Mouse (Mus musculus): ENCODE results near the gene Ankdd1b. TPM values are rescaled to one million over a fixed set of nuclear protein-coding genes. Genes with fewer than 3 reads are reported as not detected.

Gene Ankdd1b
- polyA plus RNA-seq, 1 experiment from 2014 or later = not detected

GRCm38 (mm10) chr13:96496630-96497029 lies 25.6 kb upstream of the Ankdd1b start:
- Histone ChIP-seq H3K9me3 (replicated peaks) (no peaks in the 10 kb centered on the region), H3K27me3 (no peaks in the 10 kb centered on the region), H3K27ac (replicated peaks) (no peak overlapping the region), H3K36me3 (replicated peaks) (no peaks in the 10 kb centered on the region), H3K4me2 (no peak overlapping the region), H3K4me1 (replicated peaks) (no peaks in the 10 kb centered on the region), H3K9ac (no peak overlapping the region), H3K4me3 (replicated peaks) (no peak overlapping the region)
- ATAC-seq (ENCODE audit: insufficient read depth) = no peak
- WGBS (ENCODE audit: insufficient replicate concordance) = 40% methylated on average over 8 of the region's 8 CpGs

- no peak for ATAC-seq (ENCODE audit: insufficient read depth)
- 79% methylated on average over 3 of the region's 3 CpGs for WGBS (ENCODE audit: insufficient replicate concordance)
- Histone ChIP-seq H3K4me3 (replicated peaks) (no peak within 1 kb of the TSS), H3K4me2 (no peak within 1 kb of the TSS), H3K9me3 (replicated peaks) (no peaks in the 10 kb centered on the region), H3K4me1 (replicated peaks) (no peaks in the 10 kb centered on the region), H3K27me3 (no peaks in the 10 kb centered on the region), H3K27ac (replicated peaks) (no peak within 1 kb of the TSS), H3K9ac (no peak within 1 kb of the TSS), H3K36me3 (replicated peaks) (peaks cover 11% of the 10 kb centered on the region; the same call in 1 of the 2 replicates)
These were observed 19.4 kb upstream of the Ankdd1b start, which contains the start of gene Gm17622 for GRCm38 (mm10) chr13:96490433-96490832. TSS of gene Gm17622 (plus strand) at chr13:96490733.

GRCm38 (mm10) chr13:96487968-96488367 lies 17.0 kb upstream of the Ankdd1b start:
- H3K27ac ChIP-seq (replicated peaks) = no peak overlapping the region
- H3K4me3 ChIP-seq (replicated peaks) = no peak overlapping the region
- no peak overlapping the region for H3K9ac ChIP-seq
- H3K4me1 ChIP-seq (replicated peaks) = no peaks in the 10 kb centered on the region
- H3K4me2 ChIP-seq = no peak overlapping the region
- H3K36me3 ChIP-seq (replicated peaks) = peaks cover 16% of the 10 kb centered on the region; the same call in 1 of the 2 replicates
- ATAC-seq (ENCODE audit: insufficient read depth) = no peak
- 76% methylated on average over 6 of the region's 6 CpGs for WGBS (ENCODE audit: insufficient replicate concordance)
- no peaks in the 10 kb centered on the region for H3K27me3 ChIP-seq
- H3K9me3 ChIP-seq (replicated peaks) = no peaks in the 10 kb centered on the region

DNA sequence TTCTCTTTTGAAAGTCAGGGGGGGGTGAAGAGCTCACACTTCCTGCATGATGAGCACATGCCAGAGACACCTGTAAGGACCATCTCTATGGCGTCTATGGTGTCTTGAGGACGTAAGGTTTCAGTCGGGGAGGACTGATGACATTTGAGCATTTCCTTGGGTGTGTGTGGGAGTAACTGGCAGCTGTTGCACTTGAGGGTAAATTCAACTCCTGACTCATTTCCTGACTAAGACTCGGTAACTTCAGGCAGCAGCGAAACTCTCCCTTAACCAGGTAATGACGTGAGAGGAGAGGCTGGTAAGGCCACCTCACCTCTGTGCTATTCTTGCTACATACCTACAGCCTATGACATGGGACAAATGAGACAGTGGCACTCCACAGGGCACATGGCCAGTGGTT lies 16.2 kb upstream of the Ankdd1b start:
- peaks cover 16% of the 10 kb centered on the region; the same call in 1 of the 2 replicates for H3K36me3 ChIP-seq (replicated peaks)
- H3K4me1 ChIP-seq (replicated peaks) = no peaks in the 10 kb centered on the region
- WGBS (ENCODE audit: insufficient replicate concordance) = 73% methylated on average over 6 of the region's 6 CpGs
- no peaks in the 10 kb centered on the region for H3K27me3 ChIP-seq
- H3K4me2 ChIP-seq = no peak overlapping the region
- ATAC-seq (ENCODE audit: insufficient read depth) = no peak
- H3K9ac ChIP-seq = no peak overlapping the region
- no peak overlapping the region for H3K27ac ChIP-seq (replicated peaks)
- no peaks in the 10 kb centered on the region for H3K9me3 ChIP-seq (replicated peaks)
- H3K4me3 ChIP-seq (replicated peaks) = no peak overlapping the region

- Histone ChIP-seq H3K27ac (replicated peaks) (no peak overlapping the region), H3K9me3 (replicated peaks) (no peaks in the 10 kb centered on the region), H3K9ac (no peak overlapping the region), H3K27me3 (no peaks in the 10 kb centered on the region), H3K4me3 (replicated peaks) (no peak overlapping the region), H3K36me3 (replicated peaks) (0 out of 2 replicates have a peak, but pooled peaks cover 4% of the 10 kb centered on the region), H3K4me1 (replicated peaks) (no peaks in the 10 kb centered on the region), H3K4me2 (no peak overlapping the region)
- ATAC-seq (ENCODE audit: insufficient read depth) = no peak
- WGBS (ENCODE audit: insufficient replicate concordance) = 71% methylated on average over 1 of the region's 1 CpGs
These were observed 8.0 kb upstream of the Ankdd1b start for GRCm38 (mm10) chr13:96478991-96479390.

GRCm38 (mm10) chr13:96477226-96477625 lies 6.2 kb upstream of the Ankdd1b start:
- WGBS (ENCODE audit: insufficient replicate concordance) = 63% methylated on average over 4 of the region's 4 CpGs
- Histone ChIP-seq H3K36me3 (replicated peaks) (no peaks in the 10 kb centered on the region), H3K4me1 (replicated peaks) (no peaks in the 10 kb centered on the region), H3K9ac (no peak overlapping the region), H3K4me2 (no peak overlapping the region), H3K9me3 (replicated peaks) (no peaks in the 10 kb centered on the region), H3K27me3 (no peaks in the 10 kb centered on the region), H3K4me3 (replicated peaks) (no peak overlapping the region), H3K27ac (replicated peaks) (no peak overlapping the region)
- no peak for ATAC-seq (ENCODE audit: insufficient read depth)

GRCm38 (mm10) chr13:96470556-96470955 lies 442 bp downstream of the Ankdd1b start:
- Histone ChIP-seq H3K4me3 (replicated peaks) (no peak overlapping the region), H3K4me1 (replicated peaks) (no peaks in the 10 kb centered on the region), H3K27ac (replicated peaks) (no peak overlapping the region), H3K36me3 (replicated peaks) (no peaks in the 10 kb centered on the region), H3K9ac (no peak overlapping the region), H3K27me3 (no peaks in the 10 kb centered on the region), H3K9me3 (replicated peaks) (no peaks in the 10 kb centered on the region), H3K4me2 (no peak overlapping the region)
- no peak for ATAC-seq (ENCODE audit: insufficient read depth)
- WGBS (ENCODE audit: insufficient replicate concordance) = 65% methylated on average over 6 of the region's 6 CpGs

DNA sequence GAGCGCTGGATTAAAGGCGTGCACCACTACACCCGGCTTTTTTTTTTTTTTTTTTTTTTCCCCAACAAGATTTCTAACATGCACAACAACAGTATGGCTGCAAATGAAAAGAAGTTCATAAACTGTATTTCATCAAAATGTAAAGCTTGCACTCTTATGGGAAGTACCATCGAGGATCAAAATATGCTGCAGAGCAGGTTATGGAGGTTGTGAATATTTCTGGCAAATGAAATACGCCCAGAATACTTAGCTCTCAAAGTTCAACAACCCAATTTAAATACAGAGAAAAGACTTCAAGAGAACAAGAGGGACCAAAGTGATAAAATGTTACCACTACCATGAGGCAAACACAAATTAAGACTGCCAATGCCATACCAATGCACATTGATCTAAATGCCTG lies 2.3 kb downstream of the Ankdd1b start:
- H3K36me3 ChIP-seq (replicated peaks) = no peaks in the 10 kb centered on the region

GRCm38 (mm10) chr13:96465315-96465714 lies 5.7 kb downstream of the Ankdd1b start:
- 58% methylated on average over 5 of the region's 5 CpGs for WGBS (ENCODE audit: insufficient replicate concordance)
- H3K4me3 ChIP-seq (replicated peaks) = no peak overlapping the region
- no peaks in the 10 kb centered on the region for H3K36me3 ChIP-seq (replicated peaks)
- H3K4me1 ChIP-seq (replicated peaks) = no peaks in the 10 kb centered on the region
- no peak overlapping the region for H3K27ac ChIP-seq (replicated peaks)
- no peak overlapping the region for H3K9ac ChIP-seq
- no peaks in the 10 kb centered on the region for H3K27me3 ChIP-seq
- ATAC-seq (ENCODE audit: insufficient read depth) = no peak
- no peak overlapping the region for H3K4me2 ChIP-seq
- no peaks in the 10 kb centered on the region for H3K9me3 ChIP-seq (replicated peaks)

More for the DNA sequence above, 2.3 kb downstream of the Ankdd1b start:
- H3K27me3 ChIP-seq = no peaks in the 10 kb centered on the region
- H3K9ac ChIP-seq = no peak overlapping the region
- H3K4me1 ChIP-seq (replicated peaks) = no peaks in the 10 kb centered on the region
- H3K4me3 ChIP-seq (replicated peaks) = no peak overlapping the region
- H3K27ac ChIP-seq (replicated peaks) = no peak overlapping the region
- no peaks in the 10 kb centered on the region for H3K9me3 ChIP-seq (replicated peaks)
- WGBS (ENCODE audit: insufficient replicate concordance) = 74% methylated on average over 5 of the region's 5 CpGs
- no peak overlapping the region for H3K4me2 ChIP-seq
- no peak for ATAC-seq (ENCODE audit: insufficient read depth)

GRCm38 (mm10) chr13:96462644-96463043 lies 8.4 kb downstream of the Ankdd1b start:
- H3K9ac ChIP-seq = no peak overlapping the region
- H3K36me3 ChIP-seq (replicated peaks) = no peaks in the 10 kb centered on the region
- H3K4me3 ChIP-seq (replicated peaks) = no peak overlapping the region
- H3K27ac ChIP-seq (replicated peaks) = no peak overlapping the region
- no peaks in the 10 kb centered on the region for H3K27me3 ChIP-seq
- no peaks in the 10 kb centered on the region for H3K4me1 ChIP-seq (replicated peaks)
- ATAC-seq (ENCODE audit: insufficient read depth) = no peak
- H3K9me3 ChIP-seq (replicated peaks) = no peaks in the 10 kb centered on the region
- 67% methylated on average over 1 of the region's 1 CpGs for WGBS (ENCODE audit: insufficient replicate concordance)
- no peak overlapping the region for H3K4me2 ChIP-seq

- H3K9me3 ChIP-seq (replicated peaks) = no peaks in the 10 kb centered on the region
- H3K27ac ChIP-seq (replicated peaks) = no peak overlapping the region
These were observed 12.4 kb downstream of the Ankdd1b start for GRCm38 (mm10) chr13:96458606-96459005.

DNA sequence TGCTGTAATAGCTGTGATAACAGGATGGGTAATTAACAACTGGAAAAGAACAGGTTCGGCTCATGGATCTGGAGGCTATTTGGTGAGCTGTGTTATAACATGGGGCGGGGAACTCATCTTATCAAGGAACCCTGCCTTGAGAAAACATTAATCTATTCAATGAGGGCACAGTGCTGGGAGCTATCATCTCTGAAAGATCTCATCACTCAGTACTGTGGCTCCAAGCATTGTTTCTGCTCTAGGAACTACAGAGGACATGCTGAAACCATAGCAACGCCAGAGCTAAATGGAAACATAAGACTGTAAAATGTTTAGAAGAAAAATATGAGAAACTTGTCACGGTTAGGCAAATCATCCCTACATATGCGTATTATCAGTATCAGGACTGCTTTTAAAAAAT lies 13.0 kb downstream of the Ankdd1b start:
- no peak overlapping the region for H3K27ac ChIP-seq (replicated peaks)
- H3K4me1 ChIP-seq (replicated peaks) = no peaks in the 10 kb centered on the region
- no peaks in the 10 kb centered on the region for H3K36me3 ChIP-seq (replicated peaks)
- no peaks in the 10 kb centered on the region for H3K27me3 ChIP-seq
- H3K9me3 ChIP-seq (replicated peaks) = no peaks in the 10 kb centered on the region
- WGBS (ENCODE audit: insufficient replicate concordance) = 55% methylated on average over 5 of the region's 5 CpGs
- no peak overlapping the region for H3K4me2 ChIP-seq
- no peak overlapping the region for H3K9ac ChIP-seq
- no peak for ATAC-seq (ENCODE audit: insufficient read depth)
- H3K4me3 ChIP-seq (replicated peaks) = no peak overlapping the region

More at GRCm38 (mm10) chr13:96458606-96459005, 12.4 kb downstream of the Ankdd1b start:
- Histone ChIP-seq H3K9ac (no peak overlapping the region), H3K4me2 (no peak overlapping the region), H3K36me3 (replicated peaks) (no peaks in the 10 kb centered on the region), H3K4me1 (replicated peaks) (no peaks in the 10 kb centered on the region), H3K27me3 (no peaks in the 10 kb centered on the region), H3K4me3 (replicated peaks) (no peak overlapping the region)
- 57% methylated on average over 4 of the region's 4 CpGs for WGBS (ENCODE audit: insufficient replicate concordance)
- ATAC-seq (ENCODE audit: insufficient read depth) = no peak

Data from liver, embryonic 15.5 days (tissue).